Mouse (Mus musculus): ENCODE results near the gene Meiob.

DNA sequence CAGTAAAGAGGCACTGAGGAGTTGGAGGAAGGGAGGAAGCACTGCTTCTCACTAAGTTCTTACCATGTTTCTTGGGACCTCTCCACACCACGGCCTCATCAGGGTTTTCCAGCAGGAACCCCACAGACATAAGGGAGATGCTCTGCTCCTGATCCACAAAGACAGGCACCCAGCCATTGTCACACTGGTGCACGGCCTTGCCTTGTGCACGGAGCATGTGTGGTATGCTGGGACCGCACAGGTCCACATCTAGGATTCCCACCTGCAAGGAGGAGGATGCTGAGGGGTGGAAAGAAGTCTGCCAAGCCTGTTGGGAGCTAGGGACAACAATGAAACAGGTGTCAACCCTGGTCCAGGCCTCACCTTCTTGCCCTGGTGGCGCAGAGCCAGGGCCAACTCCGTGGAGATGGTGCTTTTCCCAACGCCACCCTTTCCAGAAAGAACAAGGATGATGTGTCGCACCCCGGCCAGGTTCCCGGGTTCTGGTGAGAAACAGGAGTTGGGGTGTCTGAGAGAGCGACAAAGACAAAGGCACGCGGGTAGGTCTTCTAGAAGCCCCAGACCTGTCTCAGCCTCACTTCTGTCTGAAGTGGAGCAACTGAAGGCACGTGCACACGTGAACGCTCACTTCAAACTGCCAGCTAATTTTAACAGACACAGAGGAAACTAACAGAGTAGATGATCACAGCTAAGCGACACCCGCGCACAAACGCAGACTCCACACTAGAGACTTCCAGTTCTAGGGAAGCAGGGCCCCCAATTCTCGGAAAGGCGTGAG lies 81.5 kb downstream of the Meiob start:
- TF ChIP-seq ZC3H11A (IDR thresholded peaks at IDR 0.05; ENCODE audit: borderline replicate concordance, low read depth, low read length): no peak
- no peak for TF ChIP-seq CHD2 (IDR thresholded peaks at IDR 0.05; ENCODE audit: low read depth, low read length)
